Mouse (Mus musculus): ENCODE measurements around the gene Baz1a.

Gene Baz1a

GRCm38 (mm10) chr12:55013626-55014398, at the start of gene Baz1a:
Gene Baz1a, minus strand, starts transcription at chr12:55014348.
- no peak for DNase-seq (ENCODE audit: extremely low spot score, low spot score)

GRCm38 (mm10) chr12:55062141-55062540, 48.0 kb upstream of the Baz1a start:
- DNase-seq (ENCODE audit: extremely low spot score, low spot score) = no peak

GRCm38 (mm10) chr12:55061006-55061405, 46.9 kb upstream of the Baz1a start:
- no peak for DNase-seq (ENCODE audit: extremely low spot score, low spot score)

DNA sequence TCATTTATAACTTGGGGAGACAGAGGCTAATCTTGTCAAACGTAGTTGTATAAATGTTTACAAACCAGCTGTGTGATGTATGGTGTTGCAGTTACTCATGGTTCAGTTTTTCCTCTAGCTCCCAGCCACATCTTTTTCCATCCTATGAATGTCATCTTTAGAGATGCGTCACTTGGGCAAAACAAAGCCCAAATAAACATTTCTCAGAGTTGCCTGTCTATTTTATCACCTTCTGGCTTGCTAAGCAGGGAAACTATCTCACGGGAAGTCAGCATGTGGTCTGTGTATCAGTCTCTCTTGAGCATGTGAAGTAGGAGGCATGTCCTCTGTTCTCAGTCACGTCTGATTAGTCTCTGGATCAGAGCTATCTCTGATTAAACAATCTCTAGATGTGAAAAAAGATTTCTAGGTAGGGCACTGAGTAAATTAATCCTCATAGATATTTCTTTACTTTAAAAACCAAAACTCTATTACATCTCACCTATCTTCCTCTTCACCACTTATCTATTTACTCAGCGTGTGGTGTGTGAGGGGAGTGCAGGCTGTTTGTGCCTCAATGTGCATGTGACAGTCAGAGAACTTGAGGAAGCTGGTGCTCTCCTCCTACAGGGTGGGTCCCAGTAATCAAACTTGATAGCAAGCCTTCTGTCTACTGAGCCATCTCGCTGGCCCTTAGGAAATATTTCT, 46.2 kb upstream of the Baz1a start:
- DNase-seq (ENCODE audit: extremely low spot score, low spot score) = no peak

- DNase-seq (ENCODE audit: extremely low spot score, low spot score) = no peak
These were observed 45.7 kb upstream of the Baz1a start for GRCm38 (mm10) chr12:55059812-55060211.

- no peak for DNase-seq (ENCODE audit: extremely low spot score, low spot score)
These were observed 44.9 kb upstream of the Baz1a start for GRCm38 (mm10) chr12:55058865-55059615.

- no peak for DNase-seq (ENCODE audit: extremely low spot score, low spot score)
These were observed 42.6 kb upstream of the Baz1a start for GRCm38 (mm10) chr12:55056703-55057102.

- DNase-seq (ENCODE audit: extremely low spot score, low spot score) = no peak
These were observed 40.5 kb upstream of the Baz1a start for GRCm38 (mm10) chr12:55054551-55055241.

GRCm38 (mm10) chr12:55053267-55053666, 39.1 kb upstream of the Baz1a start:
- no peak for DNase-seq (ENCODE audit: extremely low spot score, low spot score)

GRCm38 (mm10) chr12:55051210-55052173, 37.3 kb upstream of the Baz1a start:
- DNase-seq (ENCODE audit: extremely low spot score, low spot score) = no peak

GRCm38 (mm10) chr12:55049731-55050353, 35.7 kb upstream of the Baz1a start:
- no peak for DNase-seq (ENCODE audit: extremely low spot score, low spot score)

- no peak for DNase-seq (ENCODE audit: extremely low spot score, low spot score)
These were observed 26.9 kb upstream of the Baz1a start for GRCm38 (mm10) chr12:55041011-55041410.

- DNase-seq (ENCODE audit: extremely low spot score, low spot score) = no peak
These were observed 12.9 kb upstream of the Baz1a start for GRCm38 (mm10) chr12:55027088-55027487.

- no peak for DNase-seq (ENCODE audit: extremely low spot score, low spot score)
These were observed 9.1 kb upstream of the Baz1a start for GRCm38 (mm10) chr12:55023284-55023683.

DNA sequence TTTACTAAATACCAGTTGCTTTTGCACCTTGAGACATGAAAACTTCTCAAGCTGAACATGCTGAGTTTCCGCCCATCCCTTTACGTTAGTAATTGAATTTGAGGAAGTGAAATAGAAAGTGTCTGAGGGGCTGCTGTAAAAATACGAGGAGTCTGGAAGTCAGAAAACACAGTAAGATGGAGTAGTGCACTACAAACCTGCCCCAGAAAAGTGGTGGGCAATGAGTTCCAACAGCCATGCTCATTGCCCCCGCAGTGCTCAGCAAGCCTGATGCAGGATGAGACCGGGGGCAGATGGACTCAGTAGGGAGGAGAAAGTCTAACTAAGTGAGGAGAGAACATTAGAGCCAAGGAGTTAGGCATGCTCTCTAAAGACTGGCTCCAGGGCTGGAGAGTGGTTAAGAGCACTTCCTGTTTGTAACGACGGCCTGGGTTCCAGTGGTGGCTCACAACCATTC, 5.3 kb upstream of the Baz1a start:
- DNase-seq (ENCODE audit: extremely low spot score, low spot score) = no peak

- DNase-seq (ENCODE audit: extremely low spot score, low spot score) = no peak
These were observed 3.1 kb upstream of the Baz1a start for GRCm38 (mm10) chr12:55017119-55017721.

DNA sequence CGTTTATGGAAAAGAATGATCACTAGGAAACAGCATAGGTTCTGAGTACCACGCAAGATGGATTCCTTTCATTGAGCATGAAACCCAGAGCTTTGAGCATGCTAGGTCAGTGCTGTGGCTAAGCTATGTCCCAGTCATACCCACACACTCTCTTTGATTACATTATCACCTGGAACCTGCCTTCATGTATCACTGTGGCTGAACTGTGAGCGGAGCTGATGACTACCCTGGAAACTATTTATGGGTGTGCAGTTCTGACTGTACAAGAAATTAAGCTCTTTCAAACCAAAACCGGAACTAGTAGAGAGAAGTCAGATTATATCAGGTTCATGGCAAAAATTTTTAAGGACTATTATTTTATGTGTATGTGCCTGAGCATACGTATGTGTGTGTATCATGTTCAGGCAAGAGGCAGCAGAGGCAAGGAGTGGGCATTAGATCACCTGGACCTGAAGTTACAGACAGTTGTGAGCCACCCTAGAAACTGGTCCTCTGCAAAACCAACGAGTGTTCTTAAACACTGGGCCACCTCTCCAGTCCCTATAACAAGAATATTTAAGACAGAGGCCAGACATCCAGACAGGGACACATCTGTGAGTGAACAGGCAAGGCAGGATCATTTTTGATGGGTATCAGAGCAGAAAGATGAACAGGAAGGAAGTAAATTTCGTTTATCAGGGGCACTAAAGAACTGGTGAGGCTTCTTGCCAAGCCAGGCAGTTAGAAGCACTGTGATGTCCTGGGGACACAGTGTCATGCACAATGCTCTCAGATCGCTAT, 2.4 kb upstream of the Baz1a start:
- DNase-seq (ENCODE audit: extremely low spot score, low spot score) = no peak

DNA sequence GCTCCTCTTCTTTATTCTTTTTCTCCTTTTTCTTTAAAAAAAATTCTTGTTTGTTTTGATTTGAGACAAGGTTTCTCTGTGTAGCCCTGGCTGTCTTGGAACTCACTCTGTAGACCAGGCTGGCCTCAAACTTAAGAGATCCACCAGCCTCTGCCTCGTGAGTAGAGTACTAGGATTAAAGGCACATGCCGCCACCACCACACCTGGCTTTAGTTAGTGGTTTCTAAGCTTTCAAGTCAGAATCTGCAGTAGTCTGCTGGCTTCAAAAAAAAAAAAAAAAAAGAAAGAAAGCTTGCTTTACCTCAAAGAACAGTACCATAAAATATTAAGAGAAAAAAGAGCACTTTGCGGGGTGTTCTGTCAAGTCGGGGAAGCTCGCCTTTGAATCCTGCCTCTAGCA, 1.3 kb upstream of the Baz1a start:
- no peak for DNase-seq (ENCODE audit: extremely low spot score, low spot score)

GRCm38 (mm10) chr12:55013031-55013430, 1.1 kb downstream of the Baz1a start:
- DNase-seq (ENCODE audit: extremely low spot score, low spot score) = no peak
